Mouse (Mus musculus): ENCODE results near the gene Edrf1. TPM values are rescaled to one million over a fixed set of nuclear protein-coding genes. Genes with fewer than 3 reads are reported as not detected.

Edrf1 gene
- polyA plus RNA-seq, 1 experiment from 2014 or later: 16.5 TPM

GRCm38 (mm10) chr7:133702333-133702732, 65.0 kb downstream of the Edrf1 start:
- Histone ChIP-seq H3K36me3 (peaks cover 14% of the 10 kb centered on the region), H3K4me3 (no peak overlapping the region), H3K4me2 (no peak overlapping the region), H3K9ac (no peak overlapping the region), H3K27ac (replicated peaks) (no peak overlapping the region), H3K27me3 (no peaks in the 10 kb centered on the region), H3K4me1 (replicated peaks) (no peaks in the 10 kb centered on the region), H3K9me3 (no peaks in the 10 kb centered on the region)
- WGBS: 93% methylated on average over 10 of the region's 10 CpGs
- no peak for ATAC-seq (ENCODE audit: low read depth)

- Histone ChIP-seq H3K27ac (replicated peaks) (no peak overlapping the region), H3K4me3 (no peak overlapping the region), H3K36me3 (peaks cover 7% of the 10 kb centered on the region; the same call in 1 of the 2 replicates), H3K4me1 (replicated peaks) (peaks cover 7% of the 10 kb centered on the region), H3K9me3 (no peaks in the 10 kb centered on the region), H3K4me2 (no peak overlapping the region), H3K9ac (no peak overlapping the region), H3K27me3 (no peaks in the 10 kb centered on the region)
- 95% methylated on average over 7 of the region's 7 CpGs for WGBS
- ATAC-seq (ENCODE audit: low read depth): no peak
Measured at GRCm38 (mm10) chr7:133703906-133704305, 66.6 kb downstream of the Edrf1 start.

- WGBS: 89% methylated on average over 2 of the region's 2 CpGs
- no peak overlapping the region for H3K4me2 ChIP-seq
- H3K36me3 ChIP-seq: peaks cover 4% of the 10 kb centered on the region
- H3K9ac ChIP-seq: no peak overlapping the region
- H3K27ac ChIP-seq (replicated peaks): no peak overlapping the region
- no peak for ATAC-seq (ENCODE audit: low read depth)
- H3K27me3 ChIP-seq: no peaks in the 10 kb centered on the region
- H3K4me3 ChIP-seq: no peak overlapping the region
- H3K4me1 ChIP-seq (replicated peaks): peaks cover 15% of the 10 kb centered on the region
- H3K9me3 ChIP-seq: no peaks in the 10 kb centered on the region
Measured at GRCm38 (mm10) chr7:133707301-133707700, 70.0 kb downstream of the Edrf1 start.

GRCm38 (mm10) chr7:133715387-133715786, 78.0 kb downstream of the Edrf1 start:
- Histone ChIP-seq H3K4me2 (no peak overlapping the region), H3K4me1 (replicated peaks) (no peaks in the 10 kb centered on the region), H3K4me3 (no peak overlapping the region), H3K27me3 (no peaks in the 10 kb centered on the region), H3K27ac (replicated peaks) (no peak overlapping the region), H3K9me3 (no peaks in the 10 kb centered on the region), H3K36me3 (peaks cover 85% of the 10 kb centered on the region), H3K9ac (no peak overlapping the region)
- ATAC-seq (ENCODE audit: low read depth): no peak
- WGBS: 88% methylated on average over 4 of the region's 4 CpGs

GRCm38 (mm10) chr7:133718580-133718979, 81.2 kb downstream of the Edrf1 start:
- Histone ChIP-seq H3K9ac (no peak overlapping the region), H3K4me1 (replicated peaks) (no peaks in the 10 kb centered on the region), H3K36me3 (peaks cover 100% of the 10 kb centered on the region), H3K27ac (replicated peaks) (no peak overlapping the region), H3K4me2 (no peak overlapping the region), H3K9me3 (no peaks in the 10 kb centered on the region), H3K4me3 (no peak overlapping the region), H3K27me3 (no peaks in the 10 kb centered on the region)
- no peak for ATAC-seq (ENCODE audit: low read depth)
- WGBS: 94% methylated on average over 1 of the region's 1 CpGs

GRCm38 (mm10) chr7:133720616-133721015, 83.3 kb downstream of the Edrf1 start:
- Histone ChIP-seq H3K4me3 (no peak overlapping the region), H3K36me3 (peaks cover 94% of the 10 kb centered on the region), H3K27ac (replicated peaks) (no peak overlapping the region), H3K9ac (no peak overlapping the region), H3K9me3 (no peaks in the 10 kb centered on the region), H3K4me2 (no peak overlapping the region), H3K4me1 (replicated peaks) (no peaks in the 10 kb centered on the region; the same call in 1 of the 2 replicates), H3K27me3 (no peaks in the 10 kb centered on the region)
- no peak for ATAC-seq (ENCODE audit: low read depth)
- WGBS: 86% methylated on average over 11 of the region's 11 CpGs

Other genes with a start within 250 kb of the Edrf1 start
- not detected in 2 replicates for gene Tex36, start 35.4 kb upstream of the Edrf1 start, polyA plus RNA-seq (2015; fragmentation: Nextera tagmentation; extraction: Ambion mirVana)
- not detected in 2 replicates for gene Mmp21, start 42.5 kb downstream of the Edrf1 start, polyA plus RNA-seq (2015; fragmentation: Nextera tagmentation; extraction: Ambion mirVana)
- gene Bccip, start 71.8 kb downstream of the Edrf1 start, polyA plus RNA-seq (2015; fragmentation: Nextera tagmentation; extraction: Ambion mirVana): 92.2 and 105 TPM in 2 replicates
- gene Uros, start 72.5 kb downstream of the Edrf1 start, polyA plus RNA-seq (2015; fragmentation: Nextera tagmentation; extraction: Ambion mirVana): 57.4 and 59.3 TPM in 2 replicates
- 2.4 and 2.9 TPM in 2 replicates for gene Fank1, start 139.3 kb downstream of the Edrf1 start, polyA plus RNA-seq (2015; fragmentation: Nextera tagmentation; extraction: Ambion mirVana)
- 27.8 and 31.1 TPM in 2 replicates for gene Dhx32, start 145.2 kb downstream of the Edrf1 start, polyA plus RNA-seq (2015; fragmentation: Nextera tagmentation; extraction: Ambion mirVana)

Data from neural tube, embryonic 13.5 days (tissue).